Mouse (Mus musculus) midbrain, embryonic 16.5 days (tissue): ENCODE measurements around the gene Zyg11a. TPM values are rescaled to one million over a fixed set of nuclear protein-coding genes. Genes with fewer than 3 reads are reported as not detected.
A peak's percentile ranks its signal among the peaks of the same experiment; 100 is the strongest.

Experiments
- ATAC-seq: fragments of 200-750 bp; cut with Nextera tagmentation; 2 replicates; pipeline ENCODE4 v1.8.0; 2017; ENCODE audit warnings: moderate TSS enrichment
- H3K27ac ChIP-seq: fragments of 300-500 bp; sonication (generic); 2 replicates; pipeline ENCODE4 v1.5.1; 2014; ENCODE audit warnings: mild to moderate bottlenecking, low read length, mixed read lengths
- H3K27me3 ChIP-seq: fragments of 300-500 bp; sonication (generic); 2 replicates; pipeline ENCODE4 v1.6.1; 2014; ENCODE audit warnings: low read depth, low read length, mixed read lengths; ENCODE audit not compliant: control insufficient read depth, insufficient read depth
- H3K36me3 ChIP-seq: fragments of 300-500 bp; sonication (generic); 2 replicates; pipeline ENCODE4 v1.6.1; 2014; ENCODE audit warnings: mild to moderate bottlenecking, low read length, moderate library complexity, mixed read lengths; ENCODE audit not compliant: control insufficient read depth, insufficient read depth
- H3K4me1 ChIP-seq: fragments of 300-500 bp; sonication (generic); 2 replicates; pipeline ENCODE4 v1.6.1; 2014; ENCODE audit warnings: mild to moderate bottlenecking, low read length, mixed read lengths; ENCODE audit not compliant: control insufficient read depth, insufficient read depth
- H3K4me2 ChIP-seq: fragments of 300-500 bp; sonication (generic); 2 replicates; pipeline ENCODE4 v1.6.1; 2014; ENCODE audit warnings: mild to moderate bottlenecking, low read length, mixed read lengths
- H3K4me3 ChIP-seq: fragments of 300-500 bp; sonication (generic); 2 replicates; pipeline ENCODE4 v1.5.1; 2014; ENCODE audit warnings: low read depth, mild to moderate bottlenecking, low read length, moderate library complexity, mixed read lengths
- H3K9ac ChIP-seq: fragments of 300-500 bp; sonication (generic); 2 replicates; pipeline ENCODE4 v1.6.1; 2014; ENCODE audit warnings: low read depth, low read length, mixed read lengths
- H3K9me3 ChIP-seq: fragments of 300-500 bp; sonication (generic); replicated peaks from 2 replicates; pipeline ENCODE4 v1.6.1; 2014; ENCODE audit warnings: mild to moderate bottlenecking, low read length, mixed read lengths; ENCODE audit not compliant: control insufficient read depth, poor library complexity, severe bottlenecking
- WGBS: fragments of 180-500 bp; shearing (Covaris S2); extraction: QIAGEN DNeasy Blood & Tissue Kit; methylation state at CpG from one replicate; pipeline ENCODE4 v1.1.7; 2014; 5-methylcytosine and 5-hydroxymethylcytosine counted together
- polyA plus RNA-seq: library from polyadenylated mRNA; unstranded; fragments of >200 nt; fragmentation: Nextera tagmentation; extraction: Ambion mirVana; gene quantifications from 2 replicates; pipeline ENCODE4 v1.2.1, GENCODE M21; 2015

Gene Zyg11a
- not detected in 2 replicates for polyA plus RNA-seq

DNA sequence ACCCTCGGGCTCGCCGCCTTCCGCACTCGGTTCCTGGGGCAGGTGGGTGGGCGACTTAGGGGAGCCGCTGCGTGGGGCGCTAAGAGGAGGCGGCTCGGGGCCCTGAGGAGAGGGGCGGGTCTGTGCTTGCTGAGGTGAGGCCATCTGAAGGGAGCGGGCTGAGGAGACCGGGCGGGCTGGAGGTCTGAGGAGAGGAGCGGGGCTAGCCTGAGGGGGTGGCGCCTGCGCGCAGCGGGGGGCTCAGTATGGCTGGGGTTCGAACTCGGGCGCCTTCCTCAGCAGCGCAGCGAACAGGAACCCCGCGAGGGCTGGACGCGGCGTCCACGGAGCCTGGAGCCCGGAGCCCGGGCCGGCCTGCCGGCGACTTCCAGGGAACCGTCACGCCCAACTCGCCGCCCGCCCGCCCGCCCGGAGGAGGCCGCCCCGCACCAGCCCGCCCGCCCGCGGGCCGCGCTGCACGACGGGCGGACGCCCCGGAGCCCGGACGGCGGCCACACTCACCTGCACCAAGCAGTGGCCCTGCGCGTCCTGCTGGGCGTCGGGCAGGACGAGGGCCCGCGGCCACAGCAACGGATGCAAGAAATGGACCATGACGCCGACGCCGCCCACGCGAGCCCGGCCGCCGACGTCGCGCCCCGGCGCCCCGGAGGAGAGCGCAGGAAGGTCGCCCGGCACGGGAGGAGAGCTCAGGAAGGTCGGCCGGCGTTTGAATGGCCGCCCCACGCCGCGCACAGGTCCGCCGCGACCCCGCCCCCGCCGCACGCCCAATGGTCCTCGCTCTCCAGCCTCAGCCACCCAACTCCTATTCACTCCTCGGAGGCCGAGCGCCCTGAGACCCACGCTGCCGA lies at the start of gene Zyg11a:
Gene Zyg11a (minus strand): TSS at position 717 of the 848 bp plus-strand sequence.
- ATAC-seq = no peak
- no peak within 1 kb of the TSS for H3K9ac ChIP-seq

DNA sequence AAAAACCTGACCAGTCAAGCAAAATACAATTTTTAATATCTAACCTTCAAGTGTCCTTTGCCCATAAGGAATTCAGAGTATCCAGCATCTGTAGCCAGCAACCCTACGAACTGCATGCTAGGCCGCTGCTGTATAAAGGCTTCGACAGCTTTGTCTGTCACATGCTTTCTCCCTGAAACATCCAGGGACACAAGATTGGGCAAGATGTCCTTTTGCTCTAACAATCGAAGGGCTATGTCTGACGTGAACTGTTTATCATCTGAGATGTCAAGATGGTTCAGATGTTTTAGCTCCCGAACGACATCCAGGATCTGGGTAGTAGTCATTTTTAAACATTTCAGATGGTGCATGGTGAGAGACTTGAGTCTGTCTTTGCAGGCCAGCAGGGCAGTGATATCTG lies 47.9 kb upstream of the Zyg11a start:
- H3K9me3 ChIP-seq = no peaks in the 10 kb centered on the region
- ATAC-seq = no peak
- H3K27ac ChIP-seq = no peak overlapping the region
- H3K36me3 ChIP-seq = peaks cover 22% of the 10 kb centered on the region
- no peaks in the 10 kb centered on the region for H3K27me3 ChIP-seq
- no peaks in the 10 kb centered on the region for H3K4me1 ChIP-seq
- WGBS = 95% methylated on average over 7 of the region's 7 CpGs
- H3K9ac ChIP-seq = no peak overlapping the region
- H3K4me2 ChIP-seq = no peak overlapping the region
- H3K4me3 ChIP-seq = no peak overlapping the region

More for the DNA sequence above, at the start of gene Zyg11a:
- Histone ChIP-seq H3K4me3 (peak within 1 kb of the TSS; percentile 38), H3K27ac (no peak within 1 kb of the TSS), H3K4me2 (peak within 1 kb of the TSS; percentile 54), H3K27me3 (peaks cover 29% of the 10 kb centered on the region), H3K36me3 (no peaks in the 10 kb centered on the region), H3K9me3 (no peaks in the 10 kb centered on the region), H3K4me1 (peaks cover 4% of the 10 kb centered on the region; the same call in 1 of the 2 replicates)
- WGBS = 1% methylated on average over 97 of the region's 107 CpGs

DNA sequence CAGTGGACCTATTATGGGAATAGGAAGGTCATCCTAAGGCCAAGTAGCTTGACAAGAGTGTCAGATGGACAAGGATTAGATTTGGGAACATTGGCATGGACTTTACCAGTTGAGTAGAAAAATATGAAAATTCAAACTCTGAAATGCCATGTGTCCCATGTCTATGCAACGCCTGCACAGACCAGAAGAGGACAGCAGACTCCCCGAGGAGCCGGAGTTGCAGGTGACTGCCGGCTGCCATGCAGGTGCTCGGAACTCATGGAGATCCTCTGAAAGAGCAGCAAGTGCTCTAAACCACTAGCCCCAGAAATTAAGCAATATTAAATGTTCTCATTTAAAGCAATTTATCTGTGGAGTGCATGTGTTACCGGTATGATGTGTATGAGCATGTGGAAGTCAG lies 35.5 kb upstream of the Zyg11a start:
- Histone ChIP-seq H3K27ac (no peak overlapping the region), H3K27me3 (no peaks in the 10 kb centered on the region), H3K9me3 (no peaks in the 10 kb centered on the region), H3K4me3 (no peak overlapping the region), H3K4me2 (no peak overlapping the region), H3K4me1 (no peaks in the 10 kb centered on the region), H3K9ac (no peak overlapping the region), H3K36me3 (peaks cover 54% of the 10 kb centered on the region)
- 90% methylated on average over 6 of the region's 6 CpGs for WGBS
- ATAC-seq = no peak

DNA sequence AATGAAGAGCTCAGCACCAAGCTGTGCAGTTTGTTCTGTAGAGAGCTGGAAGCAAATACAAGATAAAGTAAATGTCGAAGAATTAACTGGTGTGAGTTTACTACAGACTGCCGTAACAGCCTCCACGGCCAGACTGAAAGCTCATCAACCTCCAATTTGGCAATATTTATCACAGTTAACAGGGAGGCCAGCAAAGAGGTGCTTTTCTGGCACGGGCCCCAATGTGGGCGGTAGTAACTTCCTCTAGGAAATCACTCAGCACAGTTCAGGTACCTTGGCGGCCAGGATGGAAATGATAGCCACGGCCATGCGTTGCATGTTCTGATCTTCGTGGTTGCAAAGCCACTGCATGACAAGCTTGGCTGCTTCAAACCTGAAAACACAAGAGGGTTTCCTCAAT lies 32.7 kb upstream of the Zyg11a start:
- 98% methylated on average over 9 of the region's 9 CpGs for WGBS
- no peak for ATAC-seq
- Histone ChIP-seq H3K4me2 (no peak overlapping the region), H3K27ac (no peak overlapping the region), H3K36me3 (peaks cover 43% of the 10 kb centered on the region), H3K4me1 (no peaks in the 10 kb centered on the region), H3K9ac (no peak overlapping the region), H3K27me3 (no peaks in the 10 kb centered on the region), H3K4me3 (no peak overlapping the region), H3K9me3 (no peaks in the 10 kb centered on the region)

DNA sequence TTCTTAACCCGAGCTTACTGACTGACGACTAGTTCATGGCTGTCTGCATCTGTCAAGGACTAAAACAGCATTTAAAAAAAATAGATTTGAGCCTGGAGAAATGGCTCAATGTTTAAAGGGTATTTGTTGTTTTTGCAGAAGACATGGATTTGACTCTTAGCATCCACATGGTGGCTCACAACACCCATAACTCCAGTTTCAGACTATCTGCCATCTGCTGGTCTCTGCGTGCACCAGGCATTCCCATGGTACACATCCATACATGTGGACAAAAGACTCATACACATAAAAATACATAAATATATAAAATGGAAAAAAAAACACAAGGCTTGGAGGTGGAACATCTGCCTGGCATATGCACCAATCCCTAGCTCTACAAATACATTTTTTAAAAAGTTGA lies 31.5 kb upstream of the Zyg11a start:
- ATAC-seq = no peak
- no peak overlapping the region for H3K27ac ChIP-seq
- WGBS = 90% methylated on average over 3 of the region's 3 CpGs
- H3K9ac ChIP-seq = no peak overlapping the region
- H3K4me2 ChIP-seq = no peak overlapping the region
- H3K9me3 ChIP-seq = no peaks in the 10 kb centered on the region
- H3K36me3 ChIP-seq = peaks cover 39% of the 10 kb centered on the region
- H3K4me1 ChIP-seq = no peaks in the 10 kb centered on the region
- H3K4me3 ChIP-seq = no peak overlapping the region
- H3K27me3 ChIP-seq = no peaks in the 10 kb centered on the region

DNA sequence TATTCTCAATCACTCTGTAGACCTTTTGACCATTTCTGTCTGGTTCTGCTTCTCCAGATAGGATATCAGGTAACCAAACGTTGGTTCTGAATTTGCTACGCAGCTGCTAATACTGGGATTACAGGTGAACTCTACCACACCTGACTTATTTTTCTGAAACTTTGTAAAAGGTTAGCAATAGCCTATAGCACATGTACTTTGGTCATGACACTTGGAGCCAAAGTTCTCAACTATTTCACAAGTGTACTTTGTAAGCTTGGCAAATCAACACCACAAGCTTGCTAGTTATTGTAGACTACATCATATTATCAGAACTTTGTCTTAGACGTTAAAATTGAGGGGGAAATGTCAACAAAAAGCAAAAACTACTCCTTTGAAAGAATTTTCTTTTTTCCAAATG lies 15.8 kb upstream of the Zyg11a start:
- Histone ChIP-seq H3K9me3 (no peaks in the 10 kb centered on the region), H3K4me3 (no peak overlapping the region), H3K27ac (no peak overlapping the region), H3K4me2 (no peak overlapping the region), H3K4me1 (no peaks in the 10 kb centered on the region), H3K36me3 (peaks cover 25% of the 10 kb centered on the region), H3K9ac (no peak overlapping the region), H3K27me3 (no peaks in the 10 kb centered on the region)
- 96% methylated on average over 3 of the region's 3 CpGs for WGBS
- ATAC-seq = no peak

DNA sequence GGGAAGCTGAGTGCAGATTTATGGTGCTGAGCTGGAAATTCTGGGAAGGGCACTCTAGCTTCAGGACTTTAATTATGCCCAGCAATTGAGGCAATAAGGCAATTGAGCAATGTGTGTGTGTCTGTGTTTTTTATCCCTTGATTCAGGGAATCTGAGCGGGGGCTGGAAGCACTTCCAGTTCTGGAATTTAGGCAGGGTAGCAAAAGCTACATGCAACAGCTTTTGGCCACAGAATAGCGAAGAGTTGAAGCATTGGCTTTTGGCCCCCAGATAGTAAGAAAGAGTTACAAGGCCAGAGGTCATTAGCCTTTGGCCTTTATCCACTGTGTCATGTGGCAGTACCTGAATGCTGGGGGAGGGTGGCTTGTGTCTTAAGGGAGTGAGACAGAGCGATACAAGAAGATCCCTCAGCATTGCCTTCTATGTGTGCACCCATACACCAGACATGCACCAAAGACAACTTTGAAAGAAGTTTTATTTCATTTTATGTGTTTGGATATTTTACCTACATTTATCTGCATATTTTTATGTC lies 7.6 kb upstream of the Zyg11a start:
- no peaks in the 10 kb centered on the region for H3K4me1 ChIP-seq
- 41% methylated on average over 3 of the region's 3 CpGs for WGBS
- no peak overlapping the region for H3K4me3 ChIP-seq
- H3K36me3 ChIP-seq = no peaks in the 10 kb centered on the region
- no peaks in the 10 kb centered on the region for H3K27me3 ChIP-seq
- H3K9ac ChIP-seq = no peak overlapping the region
- H3K9me3 ChIP-seq = no peaks in the 10 kb centered on the region
- no peak overlapping the region for H3K27ac ChIP-seq
- no peak overlapping the region for H3K4me2 ChIP-seq
- ATAC-seq = no peak

DNA sequence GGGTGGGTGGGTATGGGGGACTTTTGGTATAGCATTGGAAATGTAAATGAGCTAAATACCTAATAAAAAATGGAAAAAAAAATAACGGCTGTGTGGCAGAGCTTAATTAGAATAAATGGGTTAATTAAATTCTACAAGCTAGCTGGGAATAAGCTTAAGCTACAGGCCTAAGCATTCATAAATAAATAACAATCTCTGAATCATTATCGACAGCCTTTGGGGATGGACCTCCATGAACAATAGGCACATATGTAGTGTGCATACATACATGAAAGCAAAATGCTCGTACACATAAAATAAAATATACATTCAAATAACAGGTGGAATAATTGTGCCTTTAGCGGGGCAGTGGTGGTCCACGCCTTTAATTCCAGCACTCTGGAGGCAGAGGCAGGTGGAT lies 4.7 kb upstream of the Zyg11a start:
- ATAC-seq = no peak
- Histone ChIP-seq H3K27me3 (peaks cover 20% of the 10 kb centered on the region), H3K4me3 (no peak overlapping the region), H3K36me3 (no peaks in the 10 kb centered on the region), H3K27ac (no peak overlapping the region), H3K9me3 (no peaks in the 10 kb centered on the region), H3K4me1 (peaks cover 4% of the 10 kb centered on the region; the same call in 1 of the 2 replicates), H3K4me2 (no peak overlapping the region), H3K9ac (no peak overlapping the region)
- WGBS = 78% methylated on average over 5 of the region's 5 CpGs

DNA sequence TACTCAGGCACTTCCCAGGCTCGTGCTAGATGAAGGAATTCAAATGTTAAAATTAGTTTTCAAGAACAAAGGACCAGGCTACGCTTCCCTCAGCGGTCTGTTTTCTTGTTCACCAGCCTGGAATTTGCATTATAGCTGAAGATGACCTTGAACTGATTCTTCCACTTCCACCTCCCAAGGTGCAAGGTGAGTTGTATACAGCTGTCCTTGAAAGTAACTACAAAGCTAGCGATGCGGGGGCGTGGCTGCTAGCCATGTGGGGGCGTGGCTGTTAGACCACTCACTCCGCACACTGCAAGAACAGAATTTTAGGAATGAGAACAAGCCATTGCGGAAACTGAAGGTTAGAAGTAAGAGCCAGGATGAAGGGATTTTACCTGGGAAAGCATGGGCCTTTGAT lies 1.2 kb upstream of the Zyg11a start:
- WGBS = 12% methylated on average over 9 of the region's 9 CpGs
- Histone ChIP-seq H3K9me3 (no peaks in the 10 kb centered on the region), H3K27ac (no peak overlapping the region), H3K4me3 (no peak overlapping the region), H3K27me3 (peaks cover 29% of the 10 kb centered on the region), H3K4me2 (no peak overlapping the region), H3K36me3 (no peaks in the 10 kb centered on the region), H3K9ac (no peak overlapping the region), H3K4me1 (peaks cover 4% of the 10 kb centered on the region; the same call in 1 of the 2 replicates)
- ATAC-seq = no peak
